Comparison of ENCODE assay signal across 9 mouse cellular contexts in the genomic region with DNA sequence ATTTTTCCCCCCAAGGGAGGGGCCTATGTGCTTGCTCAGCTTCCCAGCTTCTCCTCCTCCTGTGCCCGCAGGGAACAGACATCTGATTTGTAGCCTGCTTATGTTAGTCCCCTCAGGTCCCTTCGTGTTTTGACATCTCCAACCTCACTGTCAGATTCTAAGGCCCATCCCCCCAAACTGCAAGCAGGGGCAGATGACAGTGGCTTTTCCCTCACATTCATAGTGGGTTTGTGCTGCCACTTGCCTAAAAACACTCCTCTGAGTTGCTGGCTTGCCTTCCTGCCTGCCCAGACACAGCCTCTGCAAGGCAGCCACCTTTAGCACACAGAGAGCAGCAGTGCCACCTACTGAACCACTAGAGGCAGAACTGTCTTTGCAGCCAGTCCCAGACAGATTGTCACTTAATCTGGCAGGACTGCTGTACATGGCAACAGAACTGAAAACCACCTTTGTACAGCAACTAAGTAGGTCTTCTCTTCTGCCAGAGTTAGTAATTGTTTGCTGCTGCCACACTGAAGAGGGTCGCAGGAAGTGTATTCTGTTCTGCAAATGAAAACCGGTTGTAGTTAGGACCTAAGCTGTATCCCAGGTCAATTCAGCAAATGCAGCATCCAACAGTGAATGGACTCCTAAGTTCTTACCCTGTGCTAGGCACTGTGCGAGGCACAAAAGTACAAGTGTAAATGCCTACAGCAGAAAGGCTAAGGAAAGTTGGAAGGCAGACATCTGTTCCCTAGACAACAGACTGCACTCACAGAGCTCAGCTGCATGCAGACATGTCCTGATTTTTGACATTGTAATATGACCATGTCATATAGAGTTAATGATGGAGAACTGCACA.
DNase-seq lines count a peak whose midpoint lies in the region; ATAC-seq and TF ChIP-seq lines count a peak whose summit lies in the region.
"Had no signal": no experiment of that assay in that cellular context is flagged by ENCODE, and none has a peak within 500 bp of the region (broad histone marks: within the 10 kb centered on the region; RNA-seq: fewer than 3 reads in every experiment).

No protein-coding gene starts in this region.

- TF ChIP-seq CTCF in MEL (IDR thresholded peaks at IDR 0.05 in 2 of 3, conservative IDR thresholded peaks at IDR 0.05 in 1 of 3; ENCODE audit: control insufficient read depth in 1 of 3, insufficient read depth in 1 of 3, low read depth in 2 of 3, low read length in 3 of 3, poor library complexity in 1 of 3, severe bottlenecking in 1 of 3), result peak in 2 of 3 experiments; percentile 56 to 58; a peak in 4 of 6 replicates
- peak; percentile 84 for TF ChIP-seq CTCF in cerebellum, adult 2 months (IDR thresholded peaks at IDR 0.05; ENCODE audit: borderline replicate concordance, insufficient read depth, low read depth, low read length)

- 20% methylated on average over 5 of the region's 5 CpGs for WGBS in cerebellum, adult 2 months
- WGBS in hindbrain, embryonic 10.5 days, result 34% methylated on average over 5 of the region's 5 CpGs

- no peaks in the 10 kb centered on the region for H3K36me3 ChIP-seq in MEL (ENCODE audit: control insufficient read depth in 1 of 2, insufficient read depth in 2 of 2, low read length in 2 of 2)
- H3K36me3 ChIP-seq in hindbrain, embryonic 10.5 days, result no peaks in the 10 kb centered on the region

- H3K9me3 ChIP-seq in MEL (replicated peaks; ENCODE audit: insufficient read depth, low read length), result no peaks in the 10 kb centered on the region
- 0 out of 2 replicates have a peak, but pooled peaks cover 3% of the 10 kb centered on the region for H3K9me3 ChIP-seq in hindbrain, embryonic 10.5 days

- no peak for TF ChIP-seq EP300 in MEL (IDR thresholded peaks at IDR 0.05; ENCODE audit: low read depth in 1 of 2, low read length in 2 of 2)

- no peak overlapping the region for H3K4me3 ChIP-seq in MEL (ENCODE audit: control insufficient read depth in 1 of 2, insufficient read depth in 1 of 2, low read depth in 2 of 2, low read length in 2 of 2)
- H3K4me3 ChIP-seq in cerebellum, adult 2 months (replicated peaks; ENCODE audit: insufficient read depth, low read depth, low read length), result no peak overlapping the region
- no peak overlapping the region for H3K4me3 ChIP-seq in hindbrain, embryonic 10.5 days

- DNase-seq in MEL (ENCODE audit: low read depth, low spot score), result peak; percentile 39
- DNase-seq in cerebellum, adult 2 months, result peak; percentile 57 to 61
- DNase-seq in hindbrain, embryonic 10.5 days (ENCODE audit: low spot score), result peak; percentile 73
- DNase-seq in layer of hippocampus, adult 9-10 months (ENCODE audit: low spot score), result peak; percentile 58
- DNase-seq in lung, postnatal 10 days, result peak; percentile 75
- DNase-seq in retina, embryonic 14.5 days (ENCODE audit: low spot score), result peak; percentile 75
- peak; percentile 70 for DNase-seq in thymus, postnatal 4 days

- ATAC-seq in frontal cortex, adult (ENCODE audit: low TSS enrichment), result peak; percentile 100

- peak; percentile 56 for TF ChIP-seq RAD21 in MEL (IDR thresholded peaks at IDR 0.05; ENCODE audit: low read depth, low read length)

- H3K9ac ChIP-seq in MEL (ENCODE audit: control insufficient read depth, low read depth, low read length, poor library complexity, severe bottlenecking), result no peak overlapping the region

- no peaks in the 10 kb centered on the region for H3K4me1 ChIP-seq in MEL (ENCODE audit: control insufficient read depth in 1 of 2, insufficient read depth in 2 of 2, low read length in 2 of 2)
- no peaks in the 10 kb centered on the region for H3K4me1 ChIP-seq in cerebellum, adult 2 months (ENCODE audit: control insufficient read depth, insufficient read depth, low read length)
- peaks cover 7% of the 10 kb centered on the region for H3K4me1 ChIP-seq in hindbrain, embryonic 10.5 days (replicated peaks)

- H3K27me3 ChIP-seq in MEL (ENCODE audit: control insufficient read depth in 1 of 2, insufficient read depth in 2 of 2, low read length in 2 of 2), result no peaks in the 10 kb centered on the region
- H3K27me3 ChIP-seq in cerebellum, adult 2 months (ENCODE audit: control insufficient read depth, insufficient read depth, low read length), result no peaks in the 10 kb centered on the region
- H3K27me3 ChIP-seq in hindbrain, embryonic 10.5 days (ENCODE audit: insufficient read depth, poor library complexity, severe bottlenecking), result no peaks in the 10 kb centered on the region

- H3K27ac ChIP-seq in MEL (ENCODE audit: control insufficient read depth, low read depth, low read length), result no peak overlapping the region
- H3K27ac ChIP-seq in cerebellum, adult 2 months (ENCODE audit: insufficient read depth, low read length), result no peak overlapping the region
- peak overlapping the region; percentile 75 for H3K27ac ChIP-seq in hindbrain, embryonic 10.5 days
- H3K27ac ChIP-seq: macrophage had no signal

- no peak for TF ChIP-seq POLR2A in MEL (IDR thresholded peaks at IDR 0.05; ENCODE audit: control insufficient read depth in 1 of 2, insufficient read depth in 1 of 2, low read depth in 1 of 2, low read length in 2 of 2, poor library complexity in 1 of 2)
- no peak for TF ChIP-seq POLR2A in cerebellum, adult 2 months (IDR thresholded peaks at IDR 0.05; ENCODE audit: borderline replicate concordance, insufficient read depth, low read length)

- H3K79me2 ChIP-seq in MEL (ENCODE audit: control insufficient read depth, insufficient read depth, low read length, poor library complexity), result no peaks in the 10 kb centered on the region

TF ChIP-seq in MEL, 35 proteins besides CTCF, POLR2A, EP300 and RAD21:
- TF ChIP-seq CHD2 (IDR thresholded peaks at IDR 0.05; ENCODE audit: low read length), result no peak
- TF ChIP-seq MEF2A (IDR thresholded peaks at IDR 0.05; ENCODE audit: extremely low read depth, insufficient replicate concordance, low read depth, low read length, poor library complexity, severe bottlenecking), result no peak
- TF ChIP-seq TBP (IDR thresholded peaks at IDR 0.05; ENCODE audit: low read depth, low read length), result no peak
- peak; percentile 52 for TF ChIP-seq ZC3H11A (IDR thresholded peaks at IDR 0.05; ENCODE audit: low read depth, low read length)
- TF ChIP-seq BHLHE40 (IDR thresholded peaks at IDR 0.05; ENCODE audit: borderline replicate concordance, low read depth, low read length), result no peak
- TF ChIP-seq SMC3 (IDR thresholded peaks at IDR 0.05; ENCODE audit: low read depth, low read length), result peak; percentile 57
- no peak for TF ChIP-seq ELF1 (IDR thresholded peaks at IDR 0.05; ENCODE audit: low read depth, low read length)
- no peak for TF ChIP-seq MAFK (IDR thresholded peaks at IDR 0.05; ENCODE audit: borderline replicate concordance, low read depth, low read length)
- TF ChIP-seq MAZ (IDR thresholded peaks at IDR 0.05; ENCODE audit: low read depth, low read length), result no peak
- no peak for TF ChIP-seq SIN3A (IDR thresholded peaks at IDR 0.05; ENCODE audit: low read length)
- TF ChIP-seq KAT2A (conservative IDR thresholded peaks at IDR 0.05; ENCODE audit: low read depth, low read length), result no peak
- no peak for TF ChIP-seq USF1 (IDR thresholded peaks at IDR 0.05; ENCODE audit: low read depth, low read length)
- TF ChIP-seq E2F4 (IDR thresholded peaks at IDR 0.05; ENCODE audit: borderline replicate concordance, low read depth, low read length), result no peak
